Mouse (Mus musculus) ES-E14 (cell line): ENCODE data around the gene Foxe1.

Source experiments
- CHD2 ChIP-seq: IDR thresholded peaks from 2 replicates; pipeline ENCODE4 v1.6.1; 2014; ENCODE audit warnings: mild to moderate bottlenecking, low read depth, low read length, inconsistent platforms
- HCFC1 ChIP-seq: IDR thresholded peaks from 2 replicates; pipeline ENCODE4 v1.6.1; 2012; ENCODE audit warnings: low read length, inconsistent platforms, borderline replicate concordance; ENCODE audit not compliant: insufficient read depth
- MAFK ChIP-seq: IDR thresholded peaks from 2 replicates; pipeline ENCODE4 v1.6.1; 2014; ENCODE audit warnings: mild to moderate bottlenecking, low read depth, low read length, inconsistent platforms; ENCODE audit not compliant: insufficient read depth
- ZC3H11A ChIP-seq: IDR thresholded peaks from 2 replicates; pipeline ENCODE4 v1.6.1; 2012; ENCODE audit warnings: low read depth, mild to moderate bottlenecking, inconsistent platforms, low read length, borderline replicate concordance
- ZNF384 ChIP-seq: IDR thresholded peaks from 2 replicates; pipeline ENCODE4 v1.6.1; 2012; ENCODE audit warnings: low read depth, low read length, inconsistent platforms

GRCm38 (mm10) chr4:46390390-46390970 is 47.1 kb downstream of the Foxe1 start:
- TF ChIP-seq CHD2 (no peak), ZNF384 (no peak), MAFK (no peak), ZC3H11A (peak; percentile 22; the same call in 1 of the 2 replicates), HCFC1 (no peak)
